Mouse (Mus musculus) gastrocnemius, adult 8-10 months (tissue): ENCODE data around the gene Sftpd. TPM values are rescaled to one million over a fixed set of nuclear protein-coding genes. Genes with fewer than 3 reads are reported as not detected.

ENCODE experiments used
- total RNA-seq, 4 experiments: library from RNA; stranded (reverse); gene quantifications; 2 replicates each; pipeline ENCODE4 v1.2.4; 2022

Sftpd gene
- total RNA-seq, 4 experiments from 2014 or later, result not detected

Other genes with a start within 250 kb of the Sftpd start
- 10 to 100 TPM in 2 of 4 experiments, 1 to 10 TPM in 2; 8.9 to 11.6 (median 10.3) TPM for gene Tspan14, start 218.3 kb downstream of the Sftpd start, total RNA-seq
- 10 to 100 TPM; 25.1 to 33.3 (median 30.0) TPM for gene Fam213a, start 171.4 kb downstream of the Sftpd start, total RNA-seq
- gene Dydc2, start 115.9 kb downstream of the Sftpd start, total RNA-seq, result not detected
- gene Dydc1, start 112.2 kb downstream of the Sftpd start, total RNA-seq, result not detected
- 1 to 10 TPM in 1 of 4 experiments, not detected in 3; 1.2 TPM for gene Mat1a, start 80.1 kb downstream of the Sftpd start, total RNA-seq
- gene Sftpa1, start 53.4 kb downstream of the Sftpd start, total RNA-seq, result not detected
- gene Mbl1, start 33.7 kb downstream of the Sftpd start, total RNA-seq, result not detected
- gene Gm2832, start 93.7 kb upstream of the Sftpd start, total RNA-seq, result not detected
- not detected for gene Gm5798, start 163.5 kb upstream of the Sftpd start, total RNA-seq
- not detected for gene Gm7945, start 201.2 kb upstream of the Sftpd start, total RNA-seq
- not detected for gene Gm6482, start 223.1 kb upstream of the Sftpd start, total RNA-seq